20 mouse cellular contexts compared by ENCODE assay signal in the genomic region with DNA sequence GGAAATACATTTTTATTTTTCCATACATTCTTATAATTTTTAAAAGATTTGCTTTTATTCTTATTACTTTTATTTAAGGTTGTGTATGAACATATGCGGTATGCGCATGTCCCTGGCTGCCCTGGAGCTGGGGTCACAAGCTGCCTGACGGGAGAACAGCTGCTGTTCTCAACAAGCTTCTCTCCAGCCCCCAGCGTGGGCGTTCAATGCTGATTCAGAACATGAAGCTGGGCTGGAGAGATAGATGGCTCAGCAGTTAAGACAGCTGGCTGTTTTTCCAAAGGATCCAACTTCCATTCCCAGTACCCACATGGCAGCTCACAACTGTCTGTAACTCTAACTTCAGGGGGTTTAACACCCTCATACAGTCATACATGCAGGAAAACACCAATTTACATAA. TPM values are rescaled to one million over a fixed set of nuclear protein-coding genes. Genes with fewer than 3 reads are reported as not detected.
DNase-seq lines count a peak whose midpoint lies in the region; ATAC-seq lines count a peak whose summit lies in the region.
"Had no signal": no experiment of that assay in that cellular context is flagged by ENCODE, and none has a peak within 500 bp of the region (broad histone marks: within the 10 kb centered on the region; RNA-seq: fewer than 3 reads in every experiment).

No protein-coding gene starts in this region.

- H3K9me3 ChIP-seq in midbrain, embryonic 16.5 days (replicated peaks; ENCODE audit: control insufficient read depth, low read length, poor library complexity, severe bottlenecking): no peaks in the 10 kb centered on the region
- H3K9me3 ChIP-seq: G1E; hindbrain, embryonic 12.5 days had no signal

- peak; percentile 33 for DNase-seq in left cerebral cortex, adult 11 months (ENCODE audit: low spot score)
- DNase-seq in left cerebral cortex, postnatal 4 days: no peak
- peak; percentile 38 to 52 for DNase-seq in layer of hippocampus, postnatal 10 days (ENCODE audit: low spot score in 2 of 2)
- peak; percentile 60 to 61 for DNase-seq in left cerebral cortex, postnatal 36 days (ENCODE audit: low spot score in 2 of 2)
- DNase-seq in telencephalon, adult 2 months (ENCODE audit: low read depth, low spot score): peak; percentile 87
- DNase-seq in gastrocnemius, postnatal 36 days: no peak
- no peak for DNase-seq in lung, postnatal 4 days
- DNase-seq: adrenal gland, postnatal 14 days; B cell, adult 2 months; cerebellum, postnatal 14 days; gastrocnemius, postnatal 25 days; kidney, adult 18-20 months; lung, postnatal 10 days; spleen, adult 18-20 months had no signal

- peaks cover 6% of the 10 kb centered on the region; the same call in 1 of the 2 replicates for H3K36me3 ChIP-seq in midbrain, embryonic 16.5 days (ENCODE audit: control insufficient read depth, insufficient read depth, low read length)

- H3K4me1 ChIP-seq in midbrain, embryonic 16.5 days (ENCODE audit: control insufficient read depth, insufficient read depth, low read length): no peaks in the 10 kb centered on the region
- H3K4me1 ChIP-seq: hindbrain, embryonic 12.5 days; midbrain, embryonic 10.5 days had no signal

- no peak overlapping the region for H3K27ac ChIP-seq in midbrain, embryonic 16.5 days (ENCODE audit: low read length)
- H3K27ac ChIP-seq: hindbrain, embryonic 12.5 days; midbrain, embryonic 10.5 days had no signal

- H3K27me3 ChIP-seq in midbrain, embryonic 16.5 days (ENCODE audit: control insufficient read depth, insufficient read depth, low read depth, low read length): no peaks in the 10 kb centered on the region
- H3K27me3 ChIP-seq: hindbrain, embryonic 12.5 days had no signal

- H3K4me3 ChIP-seq in midbrain, embryonic 16.5 days (ENCODE audit: low read depth, low read length): no peak overlapping the region
- H3K4me3 ChIP-seq: hindbrain, embryonic 12.5 days; midbrain, embryonic 10.5 days had no signal

- WGBS in midbrain, embryonic 16.5 days: 88% methylated on average over 5 of the region's 5 CpGs

- intact Hi-C loops in left cerebral cortex, postnatal 4 days (cut with DNase I): no loop called here
- intact Hi-C loops in left cerebral cortex, postnatal 36 days (cut with DNase I): no loop called here
- intact Hi-C loops in gastrocnemius, postnatal 36 days (cut with DNase I): no loop called here

- H3K4me2 ChIP-seq in midbrain, embryonic 16.5 days (ENCODE audit: low read length): no peak overlapping the region
- H3K4me2 ChIP-seq: hindbrain, embryonic 12.5 days; liver, embryonic 11.5 days had no signal

- no peak overlapping the region for H3K9ac ChIP-seq in midbrain, embryonic 16.5 days (ENCODE audit: low read depth, low read length)
- H3K9ac ChIP-seq: hindbrain, embryonic 12.5 days had no signal

- no peak for ATAC-seq in midbrain, embryonic 16.5 days

RNA-seq across cellular contexts. Expression of gene Smc2, which starts 22.3 kb away (rescaled TPM):
- total RNA-seq in left cerebral cortex, postnatal 4 days (2021): 10 to 100 TPM; 13.3 to 14.2 TPM
- 10 to 100 TPM; 12.2 to 13.1 TPM for total RNA-seq in layer of hippocampus, postnatal 10 days (2021)
- total RNA-seq in left cerebral cortex, postnatal 36 days (2021): 1 to 10 TPM; 4.8 to 6.4 TPM
- total RNA-seq in gastrocnemius, postnatal 36 days (2021): 1 to 10 TPM; 1.2 to 1.9 TPM
- polyA plus RNA-seq in midbrain, embryonic 16.5 days (2015; fragmentation: Nextera tagmentation; extraction: Ambion mirVana): 39.8 and 50.8 TPM in 2 replicates

RNA-seq across cellular contexts. Expression of gene Vma21-ps, which starts 35.7 kb away (rescaled TPM):
- not detected for total RNA-seq in left cerebral cortex, postnatal 4 days (2021)
- not detected for total RNA-seq in layer of hippocampus, postnatal 10 days (2021)
- total RNA-seq in left cerebral cortex, postnatal 36 days (2021): not detected
- total RNA-seq in gastrocnemius, postnatal 36 days (2021): not detected
- polyA plus RNA-seq in midbrain, embryonic 16.5 days (2015; fragmentation: Nextera tagmentation; extraction: Ambion mirVana): 1.7 and 1.9 TPM in 2 replicates
- total RNA-seq: adrenal gland, postnatal 14 days; G1E; gastrocnemius, postnatal 25 days had no signal
- polyA plus RNA-seq: G1E; heart, embryonic 14.5 days; hindbrain, embryonic 12.5 days; liver, embryonic 11.5 days; midbrain, embryonic 10.5 days had no signal

Comparison
In these comparisons a context has a peak if more than half of its experiments do, and no peak if none do; other contexts are left out.
1. DNase-seq: peak in left cerebral cortex, adult 11 months (single experiment), layer of hippocampus, postnatal 10 days (2 of 2), left cerebral cortex, postnatal 36 days (2 of 2) and telencephalon, adult 2 months (single experiment); none in left cerebral cortex, postnatal 4 days (single experiment), gastrocnemius, postnatal 36 days (0 of 2) and lung, postnatal 4 days (0 of 2).